Mouse (Mus musculus): Measurements from ENCODE around the gene Krt5.
"Not testable (repeated sequence)": the region's sequence is repeated elsewhere in the genome, so short reads cannot be mapped to it uniquely, and the experiment has no call there.

The Krt5 gene

GRCm38 (mm10) chr15:101712720-101713119 is at the start of gene Krt5:
Krt5 (minus strand) TSS chr15:101712898.
- DNase-seq (ENCODE audit: low read depth, low spot score), result no peak

GRCm38 (mm10) chr15:101742711-101743110 is 30.0 kb upstream of the Krt5 start, which contains the start of gene Krt71:
Krt71 (minus strand) TSS chr15:101743109.
- no peak for DNase-seq (ENCODE audit: low read depth, low spot score)

GRCm38 (mm10) chr15:101737786-101738185 is 25.1 kb upstream of the Krt5 start:
- DNase-seq (ENCODE audit: low read depth, low spot score), result no peak

- DNase-seq (ENCODE audit: low read depth, low spot score), result no peak
Measured at GRCm38 (mm10) chr15:101730653-101731052, 18.0 kb upstream of the Krt5 start.

GRCm38 (mm10) chr15:101724686-101725085 is 12.0 kb upstream of the Krt5 start:
- no peak for DNase-seq (ENCODE audit: low read depth, low spot score)

- no peak for DNase-seq (ENCODE audit: low read depth, low spot score)
Measured at GRCm38 (mm10) chr15:101715831-101716230, 3.1 kb upstream of the Krt5 start.

GRCm38 (mm10) chr15:101714356-101714755 is 1.7 kb upstream of the Krt5 start:
- no peak for DNase-seq (ENCODE audit: low read depth, low spot score)

GRCm38 (mm10) chr15:101713731-101714130 is 1.0 kb upstream of the Krt5 start:
- DNase-seq (ENCODE audit: low read depth, low spot score), result no peak

- DNase-seq (ENCODE audit: low read depth, low spot score), result no peak
Measured at GRCm38 (mm10) chr15:101708683-101709082, 4.0 kb downstream of the Krt5 start.

GRCm38 (mm10) chr15:101707454-101707853 is 5.2 kb downstream of the Krt5 start:
- no peak for DNase-seq (ENCODE audit: low read depth, low spot score)

GRCm38 (mm10) chr15:101704066-101704465 is 8.6 kb downstream of the Krt5 start:
- DNase-seq (ENCODE audit: low read depth, low spot score), result peak; percentile 24

- no peak for DNase-seq (ENCODE audit: low read depth, low spot score)
Measured at GRCm38 (mm10) chr15:101702380-101702779, 10.3 kb downstream of the Krt5 start.

- DNase-seq (ENCODE audit: low read depth, low spot score), result no peak
Measured at GRCm38 (mm10) chr15:101699866-101700265, 12.8 kb downstream of the Krt5 start.

- no peak for DNase-seq (ENCODE audit: low read depth, low spot score)
Measured at GRCm38 (mm10) chr15:101699192-101699591, 13.5 kb downstream of the Krt5 start.

GRCm38 (mm10) chr15:101697326-101698188 is 15.1 kb downstream of the Krt5 start:
- DNase-seq (ENCODE audit: low read depth, low spot score), result no peak

GRCm38 (mm10) chr15:101694207-101694606 is 18.5 kb downstream of the Krt5 start, which contains the start of gene Krt6a:
Krt6a (minus strand) TSS chr15:101694307.
- no peak for DNase-seq (ENCODE audit: low read depth, low spot score)

- not testable (repeated sequence) for DNase-seq (ENCODE audit: low read depth, low spot score)
Measured at GRCm38 (mm10) chr15:101690460-101690859, 22.2 kb downstream of the Krt5 start.

GRCm38 (mm10) chr15:101688161-101688560 is 24.5 kb downstream of the Krt5 start:
- DNase-seq (ENCODE audit: low read depth, low spot score), result no peak

GRCm38 (mm10) chr15:101680187-101680586 is 32.5 kb downstream of the Krt5 start, which contains the start of gene Krt6b:
Krt6b (minus strand) TSS chr15:101680287.
- DNase-seq (ENCODE audit: low read depth, low spot score), result no peak

GRCm38 (mm10) chr15:101675978-101676377 is 36.7 kb downstream of the Krt5 start:
- no peak for DNase-seq (ENCODE audit: low read depth, low spot score)
